23 mouse cellular contexts compared by ENCODE assay signal in the genomic region with DNA sequence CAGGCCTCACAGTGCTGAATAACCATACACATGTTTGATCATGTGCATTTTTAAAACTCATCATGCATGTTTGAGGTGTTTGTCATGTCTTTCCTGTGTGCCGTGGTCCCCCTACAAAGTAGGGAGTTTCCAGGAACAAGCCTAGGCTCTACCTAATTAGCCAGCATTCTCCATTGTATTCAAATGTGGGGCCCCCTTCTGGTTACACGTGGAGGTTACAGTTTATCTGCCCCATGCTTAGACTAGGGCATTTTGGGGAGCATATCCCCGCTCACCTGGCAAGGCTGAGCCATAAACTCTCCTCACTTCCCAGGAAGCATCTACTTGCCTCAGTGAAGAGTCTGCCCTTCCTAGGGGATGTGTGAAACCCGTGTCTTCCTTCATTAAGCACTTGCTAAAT. TPM values are rescaled to one million over a fixed set of nuclear protein-coding genes. Genes with fewer than 3 reads are reported as not detected.
DNase-seq lines count a peak whose midpoint lies in the region; ATAC-seq and TF ChIP-seq lines count a peak whose summit lies in the region.
"Had no signal": no experiment of that assay in that cellular context is flagged by ENCODE, and none has a peak within 500 bp of the region (broad histone marks: within the 10 kb centered on the region; RNA-seq: fewer than 3 reads in every experiment).

No protein-coding gene starts in this region.

- no peaks in the 10 kb centered on the region for H3K4me1 ChIP-seq in intestine, postnatal 0 days (replicated peaks; ENCODE audit: control insufficient read depth, insufficient read depth, low read length)
- peaks cover 9% of the 10 kb centered on the region for H3K4me1 ChIP-seq in intestine, embryonic 15.5 days (replicated peaks)
- H3K4me1 ChIP-seq in midbrain, postnatal 0 days (ENCODE audit: insufficient read depth, low read length): peaks cover 3% of the 10 kb centered on the region; the same call in 1 of the 2 replicates
- peaks cover 20% of the 10 kb centered on the region for H3K4me1 ChIP-seq in midbrain, embryonic 13.5 days (replicated peaks)
- no peaks in the 10 kb centered on the region for H3K4me1 ChIP-seq in G1E (ENCODE audit: insufficient read depth, low read depth, low read length)

- H3K4me2 ChIP-seq in intestine, postnatal 0 days (replicated peaks; ENCODE audit: low read depth): no peak overlapping the region
- H3K4me2 ChIP-seq in intestine, embryonic 15.5 days (replicated peaks): no peak overlapping the region
- no peak overlapping the region for H3K4me2 ChIP-seq in midbrain, postnatal 0 days (ENCODE audit: low read depth, low read length, poor library complexity, severe bottlenecking)
- H3K4me2 ChIP-seq in midbrain, embryonic 13.5 days (replicated peaks): no peak overlapping the region
- H3K4me2 ChIP-seq: heart, embryonic 15.5 days; lung, embryonic 15.5 days; midbrain, embryonic 12.5 days; neural tube, embryonic 13.5 days had no signal

- no peak for ATAC-seq in intestine, postnatal 0 days
- ATAC-seq in intestine, embryonic 15.5 days: no peak
- no peak for ATAC-seq in midbrain, postnatal 0 days (ENCODE audit: low FRiP score)
- ATAC-seq in midbrain, embryonic 13.5 days: no peak
- ATAC-seq in G1E (ENCODE audit: extremely low read depth, insufficient number of reproducible peaks, low FRiP score, poor library complexity, severe bottlenecking): no peak
- ATAC-seq: hindbrain, postnatal 0 days had no signal

- H3K36me3 ChIP-seq in intestine, postnatal 0 days (ENCODE audit: control insufficient read depth, insufficient read depth): no peaks in the 10 kb centered on the region
- no peaks in the 10 kb centered on the region for H3K36me3 ChIP-seq in intestine, embryonic 15.5 days
- no peaks in the 10 kb centered on the region for H3K36me3 ChIP-seq in midbrain, postnatal 0 days (ENCODE audit: insufficient read depth, low read length)
- no peaks in the 10 kb centered on the region for H3K36me3 ChIP-seq in midbrain, embryonic 13.5 days
- no peaks in the 10 kb centered on the region for H3K36me3 ChIP-seq in G1E (replicated peaks)
- H3K36me3 ChIP-seq: forebrain, embryonic 10.5 days; heart, embryonic 15.5 days; hindbrain, embryonic 10.5 days; lung, embryonic 15.5 days; midbrain, embryonic 12.5 days; neural tube, embryonic 13.5 days had no signal

- H3K27me3 ChIP-seq in intestine, postnatal 0 days (replicated peaks; ENCODE audit: control insufficient read depth, insufficient read depth, low read length): peaks cover 37% of the 10 kb centered on the region
- H3K27me3 ChIP-seq in intestine, embryonic 15.5 days (replicated peaks): peaks cover 55% of the 10 kb centered on the region
- H3K27me3 ChIP-seq in midbrain, postnatal 0 days (ENCODE audit: insufficient read depth, low read length): no peaks in the 10 kb centered on the region
- H3K27me3 ChIP-seq in midbrain, embryonic 13.5 days: peaks cover 25% of the 10 kb centered on the region
- H3K27me3 ChIP-seq in G1E (ENCODE audit: insufficient read depth, low read length): peaks cover 50% of the 10 kb centered on the region

- H3K4me3 ChIP-seq in intestine, postnatal 0 days (ENCODE audit: low read depth, low read length): no peak overlapping the region
- no peak overlapping the region for H3K4me3 ChIP-seq in intestine, embryonic 15.5 days (replicated peaks)
- no peak overlapping the region for H3K4me3 ChIP-seq in midbrain, postnatal 0 days (ENCODE audit: low read depth, low read length)
- H3K4me3 ChIP-seq in midbrain, embryonic 13.5 days (replicated peaks): no peak overlapping the region
- H3K4me3 ChIP-seq in G1E (ENCODE audit: low read depth, low read length): no peak overlapping the region
- H3K4me3 ChIP-seq: forebrain, embryonic 10.5 days; heart, embryonic 15.5 days; hindbrain, embryonic 10.5 days; lung, embryonic 15.5 days; midbrain, embryonic 12.5 days; neural tube, embryonic 13.5 days had no signal

- no peak for DNase-seq in midbrain, postnatal 0 days (ENCODE audit: low spot score)
- peak; percentile 30 for DNase-seq in G1E (ENCODE audit: low spot score)
- DNase-seq in induced T-regulatory cell, adult 2 months (ENCODE audit: low read depth): peak; percentile 32
- no peak for DNase-seq in adrenal gland, postnatal 25 days
- no peak for DNase-seq in left cerebral cortex, adult 11 months (ENCODE audit: low spot score)
- DNase-seq: adrenal gland, adult 8-10 months; gastrocnemius, postnatal 14 days; kidney, adult 9 months; kidney, postnatal 4 days; left cerebral cortex, postnatal 4 days; right cerebral cortex, postnatal 14 days had no signal

- H3K9ac ChIP-seq in intestine, postnatal 0 days (ENCODE audit: low read depth, low read length): no peak overlapping the region
- H3K9ac ChIP-seq in intestine, embryonic 15.5 days: no peak overlapping the region
- no peak overlapping the region for H3K9ac ChIP-seq in midbrain, postnatal 0 days (replicated peaks; ENCODE audit: low read length, poor library complexity, severe bottlenecking)
- H3K9ac ChIP-seq in midbrain, embryonic 13.5 days (replicated peaks): no peak overlapping the region
- H3K9ac ChIP-seq: heart, embryonic 15.5 days; lung, embryonic 15.5 days; midbrain, embryonic 12.5 days; neural tube, embryonic 13.5 days had no signal

- 28% methylated on average over 4 of the region's 4 CpGs for WGBS in intestine, postnatal 0 days
- WGBS in intestine, embryonic 15.5 days: 32% methylated on average over 4 of the region's 4 CpGs
- 33% methylated on average over 4 of the region's 4 CpGs for WGBS in midbrain, postnatal 0 days
- 37% methylated on average over 4 of the region's 4 CpGs for WGBS in midbrain, embryonic 13.5 days

- no peaks in the 10 kb centered on the region for H3K9me3 ChIP-seq in intestine, postnatal 0 days (ENCODE audit: control insufficient read depth)
- no peaks in the 10 kb centered on the region for H3K9me3 ChIP-seq in intestine, embryonic 15.5 days
- H3K9me3 ChIP-seq in midbrain, postnatal 0 days (ENCODE audit: low read length): no peaks in the 10 kb centered on the region
- H3K9me3 ChIP-seq in midbrain, embryonic 13.5 days: no peaks in the 10 kb centered on the region
- H3K9me3 ChIP-seq in G1E (replicated peaks): no peaks in the 10 kb centered on the region
- H3K9me3 ChIP-seq: forebrain, embryonic 10.5 days; heart, embryonic 15.5 days; hindbrain, embryonic 10.5 days; lung, embryonic 15.5 days; midbrain, embryonic 12.5 days; neural tube, embryonic 13.5 days had no signal

- TF ChIP-seq CTCF in intestine, postnatal 0 days (IDR thresholded peaks at IDR 0.05; ENCODE audit: low read depth): peak; percentile 36
- TF ChIP-seq CTCF in midbrain, postnatal 0 days (IDR thresholded peaks at IDR 0.05): peak; percentile 21
- no peak for TF ChIP-seq CTCF in G1E (IDR thresholded peaks at IDR 0.05; ENCODE audit: low read depth, low read length)

- H3K27ac ChIP-seq in intestine, postnatal 0 days (ENCODE audit: low read depth, low read length): no peak overlapping the region
- H3K27ac ChIP-seq in intestine, embryonic 15.5 days: no peak overlapping the region
- H3K27ac ChIP-seq in midbrain, postnatal 0 days (ENCODE audit: low read depth, low read length): no peak overlapping the region
- no peak overlapping the region for H3K27ac ChIP-seq in midbrain, embryonic 13.5 days
- H3K27ac ChIP-seq: forebrain, embryonic 10.5 days; heart, embryonic 15.5 days; hindbrain, embryonic 10.5 days; hindbrain, postnatal 0 days; lung, embryonic 15.5 days; macrophage; midbrain, embryonic 12.5 days; neural tube, embryonic 13.5 days had no signal

RNA-seq across cellular contexts. Expression of a gene that starts 3.0 kb away (rescaled TPM):
- polyA plus RNA-seq in intestine, postnatal 0 days (2015; fragmentation: Nextera tagmentation; extraction: Ambion mirVana): 0.14 and 0.22 TPM in 2 replicates
- 0.29 and 0.34 TPM in 2 replicates for polyA plus RNA-seq in intestine, embryonic 15.5 days (2015; fragmentation: Nextera tagmentation; extraction: Ambion mirVana)
- total RNA-seq in midbrain, postnatal 0 days (2014; rRNA removed): 138 and 191 TPM in 2 replicates
- polyA plus RNA-seq in midbrain, postnatal 0 days (2015; fragmentation: Nextera tagmentation; extraction: Ambion mirVana): 8.4 and 9.0 TPM in 2 replicates
- 5.9 and 7.1 TPM in 2 replicates for polyA plus RNA-seq in midbrain, embryonic 13.5 days (2015; fragmentation: Nextera tagmentation; extraction: Ambion mirVana)
- total RNA-seq in G1E (2014; fragmentation: Nextera tagmentation) (not detected in 2 replicates), G1E (2017) (0.05 and 0.06 TPM in 2 replicates)
- polyA plus RNA-seq in G1E (2012): 0.09 TPM in 1 of 2 replicates, not detected in the other
- total RNA-seq in adrenal gland, postnatal 25 days (2021): 5.6 and 6.9 TPM in 2 replicates
- total RNA-seq: liver, adult 2 months had no signal
- polyA plus RNA-seq: liver, adult 2 months; macrophage had no signal

RNA-seq across cellular contexts. Expression of a gene that starts 56.0 kb away (rescaled TPM):
- 0.14 and 0.20 TPM in 2 replicates for polyA plus RNA-seq in intestine, postnatal 0 days (2015; fragmentation: Nextera tagmentation; extraction: Ambion mirVana)
- 0.28 and 0.40 TPM in 2 replicates for polyA plus RNA-seq in intestine, embryonic 15.5 days (2015; fragmentation: Nextera tagmentation; extraction: Ambion mirVana)
- total RNA-seq in midbrain, postnatal 0 days (2014; rRNA removed): 11.0 and 13.6 TPM in 2 replicates
- polyA plus RNA-seq in midbrain, postnatal 0 days (2015; fragmentation: Nextera tagmentation; extraction: Ambion mirVana): 10.4 and 11.1 TPM in 2 replicates
- 6.4 and 8.2 TPM in 2 replicates for polyA plus RNA-seq in midbrain, embryonic 13.5 days (2015; fragmentation: Nextera tagmentation; extraction: Ambion mirVana)
- total RNA-seq in G1E (2014; fragmentation: Nextera tagmentation) (1.3 TPM in 1 of 2 replicates, not detected in the other), G1E (2017) (0.64 and 0.76 TPM in 2 replicates)
- polyA plus RNA-seq in G1E (2012): 0.29 and 0.46 TPM in 2 replicates
- 1.4 and 1.5 TPM in 2 replicates for total RNA-seq in adrenal gland, postnatal 25 days (2021)
- polyA plus RNA-seq: macrophage had no signal

RNA-seq across cellular contexts. Expression of a gene that starts 58.2 kb away (rescaled TPM):
- 5.9 and 8.2 TPM in 2 replicates for polyA plus RNA-seq in intestine, postnatal 0 days (2015; fragmentation: Nextera tagmentation; extraction: Ambion mirVana)
- 9.0 and 11.1 TPM in 2 replicates for polyA plus RNA-seq in intestine, embryonic 15.5 days (2015; fragmentation: Nextera tagmentation; extraction: Ambion mirVana)
- total RNA-seq in midbrain, postnatal 0 days (2014; rRNA removed): 15.8 and 21.3 TPM in 2 replicates
- polyA plus RNA-seq in midbrain, postnatal 0 days (2015; fragmentation: Nextera tagmentation; extraction: Ambion mirVana): 15.9 and 19.4 TPM in 2 replicates
- polyA plus RNA-seq in midbrain, embryonic 13.5 days (2015; fragmentation: Nextera tagmentation; extraction: Ambion mirVana): 17.5 and 18.1 TPM in 2 replicates
- total RNA-seq in G1E (2014; fragmentation: Nextera tagmentation) (29.6 and 42.6 TPM in 2 replicates), G1E (2017) (35.6 and 48.6 TPM in 2 replicates)
- polyA plus RNA-seq in G1E (2012): 9.4 and 11.0 TPM in 2 replicates
- 21.9 and 23.0 TPM in 2 replicates for total RNA-seq in adrenal gland, postnatal 25 days (2021)

Comparison
In these comparisons a context has a peak if more than half of its experiments do, and no peak if none do; other contexts are left out.
1. DNase-seq: peak in G1E (single experiment) and induced T-regulatory cell, adult 2 months (single experiment); none in midbrain, postnatal 0 days (single experiment), adrenal gland, postnatal 25 days (single experiment) and left cerebral cortex, adult 11 months (single experiment).